Mouse (Mus musculus) heart, adult 2 months (tissue): ENCODE measurements around the gene Asb8. TPM values are rescaled to one million over a fixed set of nuclear protein-coding genes. Genes with fewer than 3 reads are reported as not detected.

Experiments
- DNase-seq, 2 experiments: peaks; one replicate each; pipeline ENCODE4 v3.0.0; 2021
- H3K27ac ChIP-seq: fragments of 200-600 bp; 2 replicates; pipeline ENCODE4 v1.8.1; 2022
- H3K27me3 ChIP-seq: fragments of 200-500 bp; 2 replicates; pipeline ENCODE4 v1.6.1; 2012; ENCODE audit warnings: mild to moderate bottlenecking, low read length, inconsistent platforms, mixed read lengths; ENCODE audit not compliant: control insufficient read depth, insufficient read depth
- H3K36me3 ChIP-seq: fragments of 200-500 bp; 2 replicates; pipeline ENCODE4 v1.6.1; 2012; ENCODE audit warnings: low read length, inconsistent platforms; ENCODE audit not compliant: control insufficient read depth, insufficient read depth
- H3K4me1 ChIP-seq: fragments of 200-500 bp; 2 replicates; pipeline ENCODE4 v1.6.1; 2011; ENCODE audit warnings: low read length; ENCODE audit not compliant: control insufficient read depth, insufficient read depth
- H3K4me3 ChIP-seq: fragments of 200-600 bp; 2 replicates; pipeline ENCODE4 v1.8.1; 2022
- H3K79me2 ChIP-seq: fragments of 200-500 bp; replicated peaks from 2 replicates; pipeline ENCODE4 v1.6.1; 2012; ENCODE audit warnings: mild to moderate bottlenecking, inconsistent platforms, low read length, moderate library complexity, mixed read lengths; ENCODE audit not compliant: control insufficient read depth, insufficient read depth
- H3K9ac ChIP-seq: fragments of 200-500 bp; 2 replicates; pipeline ENCODE4 v1.6.1; 2012; ENCODE audit warnings: low read depth, mild to moderate bottlenecking, control low read depth, inconsistent platforms, low read length, mixed read lengths
- CTCF ChIP-seq: fragments of 200-600 bp; IDR thresholded peaks from 2 replicates; pipeline ENCODE4 v1.8.1; 2022; ENCODE audit warnings: antibody characterized with exemption, mild to moderate bottlenecking, moderate library complexity
- EP300 ChIP-seq: fragments of 200-500 bp; IDR thresholded peaks from 2 replicates; pipeline ENCODE4 v1.6.1; 2011; ENCODE audit warnings: low read depth, low read length, control low read depth; ENCODE audit not compliant: insufficient read depth
- POLR2A ChIP-seq: fragments of 200-500 bp; IDR thresholded peaks from 2 replicates; pipeline ENCODE4 v1.6.1; 2011; ENCODE audit warnings: mild to moderate bottlenecking, low read depth, low read length, control low read depth; ENCODE audit not compliant: insufficient read depth
- WGBS: fragments of 180-500 bp; shearing (Covaris S2); methylation state at CpG from one replicate; pipeline ENCODE4 v1.1.7; 2018; 5-methylcytosine and 5-hydroxymethylcytosine counted together
- intact Hi-C: fragments of 180-260 bp; cut with DNase I; formaldehyde crosslinking; loops from one replicate; pipeline ENCODE4 v1.15.1; 2025
- long read RNA-seq: library from polyadenylated mRNA; stranded (forward); transcript quantifications from one replicate; pipeline ENCODE4 v2.0.0, GENCODE M21; 2021
- polyA plus RNA-seq: library from polyadenylated mRNA; depleted of rRNA; stranded (reverse); fragments of >200 nt; gene quantifications from 2 replicates; pipeline ENCODE4 v1.2.3, GENCODE M21; 2012; rRNA removed
- total RNA-seq, 2 experiments: library from RNA; stranded (reverse); gene quantifications; 2 replicates each; pipeline ENCODE4 v1.2.3; 2021

Gene Asb8
- 100 to 1,000 TPM; 105 to 118 TPM for total RNA-seq
- 104 and 172 TPM in 2 replicates for polyA plus RNA-seq
- long read RNA-seq, transcript Asb8-202 (4 exons, 1,100 nt): major isoform, 64 of 99 reads
- long read RNA-seq, transcript Asb8-201 (4 exons, 1,049 nt): minor isoform, 15 of 99 reads
- long read RNA-seq, partial matches to known transcripts: 7 of 99 reads
- long read RNA-seq, other reads (novel, unspliced or antisense): 13 of 99 reads

DNA sequence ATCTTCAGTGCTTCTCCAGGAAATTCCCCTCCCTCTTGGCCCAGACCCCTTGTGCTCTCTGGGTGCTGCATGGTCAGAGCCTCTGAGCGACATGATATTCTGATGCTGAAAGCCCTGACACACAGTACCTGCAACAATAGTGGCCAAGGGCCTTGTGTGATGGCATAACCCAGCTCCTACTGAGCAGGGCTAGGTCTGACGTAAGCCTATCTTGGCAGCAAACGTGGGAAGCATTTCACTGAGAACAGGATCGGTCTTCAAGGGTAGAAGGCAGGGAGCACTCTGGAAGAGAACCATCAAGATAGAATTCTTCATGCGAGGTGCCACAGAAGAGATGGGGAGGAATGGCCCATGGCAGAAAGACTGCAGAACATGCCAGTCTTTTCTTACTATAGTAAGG, at the start of gene Asb8:
Gene Asb8, minus strand, starts transcription at position 101 of the 400 bp plus-strand sequence.
- no peak for TF ChIP-seq CTCF
- TF ChIP-seq EP300: no peak
- no peak for TF ChIP-seq POLR2A
- H3K9ac ChIP-seq: no peak within 1 kb of the TSS
- DNase-seq: no peak
- H3K4me3 ChIP-seq: no peak within 1 kb of the TSS
- intact Hi-C loops: no loop called here
- H3K4me1 ChIP-seq: no peaks in the 10 kb centered on the region
- H3K79me2 ChIP-seq: no peaks in the 10 kb centered on the region
- 79% methylated on average over 5 of the region's 5 CpGs for WGBS
- no peaks in the 10 kb centered on the region for H3K27me3 ChIP-seq
- no peak within 1 kb of the TSS for H3K27ac ChIP-seq
- H3K36me3 ChIP-seq: peaks cover 4% of the 10 kb centered on the region

DNA sequence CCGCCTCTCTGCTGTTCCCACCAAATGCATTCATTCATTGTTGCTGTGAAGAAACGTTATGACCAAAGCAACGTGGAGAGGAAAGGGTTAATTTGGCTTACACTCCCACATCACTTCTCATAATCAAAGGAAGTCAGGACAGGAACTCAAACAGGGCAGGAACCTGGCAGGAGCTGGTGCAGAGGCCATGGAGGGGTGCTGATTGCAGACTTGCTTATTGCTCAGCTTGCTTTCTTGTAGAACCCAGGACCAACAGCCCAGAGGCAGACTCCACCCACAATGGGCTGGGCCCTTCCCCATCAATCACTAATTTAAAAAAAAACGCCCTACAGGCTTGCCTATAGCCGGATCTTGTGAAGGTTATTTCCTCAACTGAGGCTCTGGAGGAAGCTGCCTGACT, 48.7 kb upstream of the Asb8 start:
- H3K27ac ChIP-seq: no peak overlapping the region
- no peak for TF ChIP-seq CTCF
- no peak for TF ChIP-seq POLR2A
- TF ChIP-seq EP300: no peak
- no peak overlapping the region for H3K9ac ChIP-seq
- no peak for DNase-seq
- H3K4me1 ChIP-seq: no peaks in the 10 kb centered on the region; the same call in 1 of the 2 replicates
- intact Hi-C loops: no loop called here
- H3K4me3 ChIP-seq: no peak overlapping the region
- 47% methylated on average over 5 of the region's 5 CpGs for WGBS
- no peaks in the 10 kb centered on the region for H3K36me3 ChIP-seq
- H3K27me3 ChIP-seq: no peaks in the 10 kb centered on the region
- no peaks in the 10 kb centered on the region for H3K79me2 ChIP-seq

DNA sequence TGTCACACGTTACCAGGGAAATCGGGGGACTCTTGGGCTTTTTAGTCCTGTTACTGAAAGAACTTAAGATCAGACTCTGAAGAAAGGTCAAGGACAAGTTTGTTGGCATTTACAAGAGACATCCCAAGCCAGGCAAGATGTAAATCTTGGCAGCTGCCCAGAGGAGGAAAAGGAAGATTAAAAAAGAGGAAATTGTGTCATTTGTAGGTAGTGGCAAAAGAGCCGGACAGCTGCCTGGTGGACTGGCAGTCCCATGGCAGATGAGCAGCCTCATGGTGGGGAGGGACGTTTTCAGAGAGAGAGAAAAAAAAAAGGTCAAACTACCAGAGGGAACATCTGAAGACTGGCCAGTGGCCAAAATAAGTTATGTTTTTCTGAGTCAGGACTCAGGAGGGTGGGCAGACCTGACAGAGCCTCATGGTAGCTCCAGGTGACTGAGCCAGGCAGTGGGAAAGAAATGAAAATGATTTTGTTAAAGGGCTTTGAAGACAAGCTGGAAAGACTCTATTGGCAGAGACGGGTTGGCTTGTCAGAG, 48.0 kb upstream of the Asb8 start:
- WGBS: 67% methylated on average over 5 of the region's 5 CpGs
- Histone ChIP-seq H3K36me3 (no peaks in the 10 kb centered on the region), H3K4me3 (no peak overlapping the region), H3K9ac (no peak overlapping the region), H3K79me2 (no peaks in the 10 kb centered on the region), H3K27ac (no peak overlapping the region), H3K4me1 (no peaks in the 10 kb centered on the region; the same call in 1 of the 2 replicates), H3K27me3 (no peaks in the 10 kb centered on the region)
- TF ChIP-seq EP300 (no peak), CTCF (no peak), POLR2A (no peak)
- intact Hi-C loops: no loop called here
- DNase-seq: no peak

DNA sequence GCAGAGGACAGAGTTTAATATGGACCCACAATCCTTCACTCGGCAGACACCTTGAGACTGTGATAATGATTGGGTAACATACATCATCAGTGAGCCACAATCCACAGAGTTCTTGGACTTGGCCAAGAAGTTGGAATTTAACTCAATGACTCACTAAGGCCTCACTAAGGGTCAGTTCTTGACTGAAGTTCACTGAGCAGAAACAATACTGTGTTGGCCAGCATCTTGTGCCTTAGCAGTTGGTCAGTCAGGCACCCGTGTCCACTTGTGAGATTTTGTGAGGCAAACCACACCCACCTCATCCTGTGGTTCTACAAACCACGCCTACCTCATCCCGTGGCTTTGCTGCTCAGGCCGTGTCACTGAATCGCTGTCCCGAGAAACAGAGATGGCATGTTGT, 44.3 kb upstream of the Asb8 start:
- no peak for DNase-seq
- no peaks in the 10 kb centered on the region for H3K36me3 ChIP-seq
- WGBS: 70% methylated on average over 7 of the region's 7 CpGs
- H3K4me1 ChIP-seq: no peaks in the 10 kb centered on the region; the same call in 1 of the 2 replicates
- no peak overlapping the region for H3K27ac ChIP-seq
- no peak overlapping the region for H3K4me3 ChIP-seq
- no peak overlapping the region for H3K9ac ChIP-seq
- H3K27me3 ChIP-seq: no peaks in the 10 kb centered on the region
- no peak for TF ChIP-seq CTCF
- no peak for TF ChIP-seq EP300
- no peaks in the 10 kb centered on the region for H3K79me2 ChIP-seq
- intact Hi-C loops: no loop called here

DNA sequence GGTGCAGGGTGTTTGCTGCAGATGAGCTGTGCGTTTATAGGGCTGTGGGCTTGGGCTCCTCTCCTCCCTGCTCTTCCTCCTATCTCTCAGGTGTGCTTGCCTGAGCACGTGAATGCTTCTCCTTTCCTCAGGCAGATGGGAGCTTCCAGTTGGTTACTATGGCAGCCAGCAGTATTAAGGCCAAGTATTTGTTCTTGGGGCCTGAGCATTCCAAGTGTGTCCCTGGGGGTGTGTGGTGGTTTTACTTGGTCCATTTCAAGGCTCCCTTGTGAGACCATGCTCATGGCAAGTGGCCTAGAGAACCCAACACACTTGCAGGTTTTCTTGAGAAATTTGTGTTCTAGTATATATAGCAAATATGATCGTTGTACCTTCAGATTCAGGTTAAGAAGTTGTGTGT, 30.0 kb upstream of the Asb8 start, which contains the start of gene Olfr288:
Gene Olfr288, minus strand, starts transcription at position 101 of the 400 bp plus-strand sequence.
- H3K79me2 ChIP-seq: no peaks in the 10 kb centered on the region
- no peaks in the 10 kb centered on the region for H3K4me1 ChIP-seq
- no peaks in the 10 kb centered on the region for H3K27me3 ChIP-seq
- no peak within 1 kb of the TSS for H3K4me3 ChIP-seq
- no peak for TF ChIP-seq CTCF
- TF ChIP-seq EP300: no peak
- no peak for TF ChIP-seq POLR2A
- WGBS: 69% methylated on average over 3 of the region's 3 CpGs
- no peak within 1 kb of the TSS for H3K27ac ChIP-seq
- H3K9ac ChIP-seq: no peak within 1 kb of the TSS
- no peaks in the 10 kb centered on the region for H3K36me3 ChIP-seq
- intact Hi-C loops: no loop called here
- DNase-seq: no peak

DNA sequence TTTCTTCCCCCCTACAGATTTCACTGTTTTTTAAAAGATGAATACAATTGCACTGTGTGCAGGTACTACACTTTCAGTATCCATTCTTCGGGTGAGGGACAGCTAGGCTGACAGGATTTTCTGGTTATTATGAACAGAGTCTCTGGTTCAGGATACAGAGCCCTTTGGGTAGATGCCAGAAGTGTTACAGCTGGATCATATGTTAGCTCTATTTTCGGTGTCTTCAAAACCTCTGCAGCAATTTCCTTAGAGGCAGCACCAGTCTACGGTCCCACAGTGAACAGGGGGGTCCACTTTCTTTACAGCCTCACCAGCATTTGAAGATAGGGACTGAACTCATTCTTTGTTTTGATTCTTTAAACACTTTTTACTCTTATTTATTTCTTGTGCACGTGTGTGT, 19.0 kb upstream of the Asb8 start:
- no peak for TF ChIP-seq POLR2A
- no peak for TF ChIP-seq EP300
- intact Hi-C loops: loop anchor here (5.0 to 10.0 kb wide), 3 partner anchors 108 to 320 kb away; no protein-coding TSS in a partner anchor
- no peak overlapping the region for H3K27ac ChIP-seq
- DNase-seq: no peak
- WGBS: 38% methylated on average over 4 of the region's 4 CpGs
- H3K27me3 ChIP-seq: no peaks in the 10 kb centered on the region
- no peaks in the 10 kb centered on the region for H3K36me3 ChIP-seq
- no peak overlapping the region for H3K4me3 ChIP-seq
- no peaks in the 10 kb centered on the region for H3K79me2 ChIP-seq
- peaks cover 2% of the 10 kb centered on the region for H3K4me1 ChIP-seq
- no peak overlapping the region for H3K9ac ChIP-seq
